Mouse (Mus musculus): ENCODE results near the gene Sytl3.
"Not testable (repeated sequence)": the region's sequence is repeated elsewhere in the genome, so short reads cannot be mapped to it uniquely, and the experiment has no call there.

Sytl3 gene

GRCm38 (mm10) chr17:6658801-6659200, at the start of gene Sytl3:
Gene Sytl3, plus strand, starts transcription at chr17:6659093.
- DNase-seq (ENCODE audit: low read depth, low spot score), result not testable (repeated sequence)

DNA sequence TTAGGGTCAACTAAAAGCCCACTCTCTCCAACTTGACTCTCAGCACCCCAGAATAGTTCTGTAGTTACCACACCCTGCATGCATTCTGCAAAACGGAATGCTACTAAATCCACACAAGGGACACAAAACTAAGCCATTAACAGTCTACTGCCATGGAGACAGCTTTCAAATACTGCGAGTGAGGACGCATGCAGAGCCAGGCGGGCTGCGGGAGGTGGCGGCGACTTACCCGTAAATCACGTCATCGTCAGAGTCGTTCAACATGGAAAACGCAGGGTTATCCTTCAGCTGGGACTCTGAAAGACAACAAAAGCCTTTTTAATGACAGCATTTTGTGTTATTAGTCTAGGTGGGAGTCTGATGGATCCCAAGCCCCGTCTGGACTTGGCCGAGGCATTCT, 45.4 kb upstream of the Sytl3 start:
- not testable (repeated sequence) for DNase-seq (ENCODE audit: low read depth, low spot score)

GRCm38 (mm10) chr17:6614316-6614715, 44.6 kb upstream of the Sytl3 start:
- DNase-seq (ENCODE audit: low read depth, low spot score), result not testable (repeated sequence)

GRCm38 (mm10) chr17:6616731-6617130, 42.2 kb upstream of the Sytl3 start:
- not testable (repeated sequence) for DNase-seq (ENCODE audit: low read depth, low spot score)

DNA sequence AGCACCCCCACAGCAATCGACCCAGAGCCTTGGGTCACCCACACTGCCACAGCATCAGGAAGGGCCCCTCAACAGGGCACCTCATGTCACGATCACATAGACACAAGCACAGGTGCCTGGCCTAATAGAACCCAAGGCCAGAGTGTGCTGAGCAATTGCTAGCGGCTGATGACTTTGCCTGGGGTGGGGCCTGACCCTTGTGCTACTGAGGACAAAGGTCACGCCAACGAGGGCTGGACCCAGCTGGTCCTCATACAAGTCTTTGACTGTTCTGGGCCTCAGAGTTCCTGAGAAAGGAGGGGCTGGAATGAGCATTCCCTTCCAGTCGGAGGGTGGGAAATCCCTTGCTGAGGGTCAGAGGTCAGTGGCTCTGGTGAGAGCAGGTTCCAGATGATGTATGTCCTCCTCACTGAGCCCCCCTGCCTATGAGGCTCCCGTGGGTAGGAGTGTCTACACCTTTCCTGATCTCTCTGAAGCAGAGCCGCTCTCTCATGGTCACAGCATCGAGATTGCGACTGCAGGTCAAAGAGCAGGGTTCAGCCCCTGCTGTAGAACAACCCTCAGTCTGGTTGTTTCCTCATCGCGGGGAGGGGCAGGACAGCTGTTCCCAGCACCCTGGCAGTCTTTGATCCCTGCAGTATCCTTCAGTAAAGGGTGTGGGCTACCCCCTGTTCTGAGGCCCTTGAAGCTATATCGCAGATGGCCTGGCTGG, 41.0 kb upstream of the Sytl3 start:
- DNase-seq (ENCODE audit: low read depth, low spot score), result not testable (repeated sequence)

- not testable (repeated sequence) for DNase-seq (ENCODE audit: low read depth, low spot score)
These were observed 39.6 kb upstream of the Sytl3 start for GRCm38 (mm10) chr17:6619271-6619670.

- DNase-seq (ENCODE audit: low read depth, low spot score), result not testable (repeated sequence)
These were observed 38.9 kb upstream of the Sytl3 start for GRCm38 (mm10) chr17:6620035-6620434.

- DNase-seq (ENCODE audit: low read depth, low spot score), result not testable (repeated sequence)
These were observed 38.0 kb upstream of the Sytl3 start for GRCm38 (mm10) chr17:6620730-6621451.

DNA sequence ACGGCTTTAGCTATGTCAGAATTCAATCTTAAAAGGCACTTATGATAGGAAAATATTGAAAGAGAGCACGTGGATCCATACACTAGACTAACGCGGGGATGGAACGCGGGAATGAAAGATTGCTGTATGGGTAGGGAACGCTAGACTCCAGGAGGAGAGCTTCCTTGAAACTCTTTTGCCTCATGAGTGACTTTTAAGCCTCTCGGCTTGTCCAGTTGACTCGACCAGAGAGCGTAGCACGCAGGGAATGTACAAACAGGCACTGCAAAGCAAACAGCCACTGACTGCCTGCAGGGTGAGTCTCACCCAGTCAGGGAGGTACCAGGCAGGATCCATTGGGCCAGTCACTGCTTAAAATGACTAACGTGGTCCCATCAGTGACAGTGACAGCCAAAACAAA, 36.9 kb upstream of the Sytl3 start:
- not testable (repeated sequence) for DNase-seq (ENCODE audit: low read depth, low spot score)

- not testable (repeated sequence) for DNase-seq (ENCODE audit: low read depth, low spot score)
These were observed 33.9 kb upstream of the Sytl3 start for GRCm38 (mm10) chr17:6624926-6625558.

GRCm38 (mm10) chr17:6630398-6630797, 28.5 kb upstream of the Sytl3 start:
- DNase-seq (ENCODE audit: low read depth, low spot score), result not testable (repeated sequence)

DNA sequence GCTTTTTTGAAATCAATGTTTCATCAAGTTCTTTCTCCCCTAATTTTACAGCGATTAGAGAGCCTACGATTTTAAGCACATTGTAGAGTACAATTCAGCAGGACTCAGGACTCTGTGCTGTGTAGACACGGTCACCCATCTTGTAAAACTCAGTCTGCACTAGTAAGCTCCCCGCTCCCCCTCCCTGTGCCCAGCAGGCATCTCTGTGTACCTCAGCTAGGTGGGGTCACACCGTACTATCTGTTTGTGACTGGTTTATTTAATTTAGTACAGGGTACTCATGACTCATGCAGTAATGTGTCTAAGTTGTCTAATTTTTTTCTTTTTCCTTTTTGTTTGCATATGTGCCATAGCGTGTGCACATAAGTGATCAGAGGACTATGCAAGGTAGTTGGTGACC, 26.0 kb upstream of the Sytl3 start:
- DNase-seq (ENCODE audit: low read depth, low spot score), result not testable (repeated sequence)

DNA sequence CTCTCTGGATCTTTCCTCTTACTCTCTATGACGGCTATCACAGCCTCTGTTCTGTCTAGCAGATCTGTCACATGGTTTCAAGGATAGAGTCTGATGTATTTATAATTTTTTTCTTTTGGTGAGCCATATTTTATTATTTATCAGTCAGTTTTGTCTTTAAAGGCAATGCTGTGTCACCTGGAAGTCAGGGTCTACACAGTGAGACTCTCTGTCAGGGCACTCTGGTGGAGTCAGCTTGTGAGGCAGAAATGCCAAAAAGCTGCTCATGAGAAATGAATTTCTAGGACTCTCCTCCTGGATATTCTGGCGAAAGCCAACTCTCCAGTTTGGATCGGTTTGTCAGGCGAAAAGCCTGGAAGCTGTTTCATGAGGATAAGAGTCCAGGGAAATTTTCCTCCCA, 23.1 kb upstream of the Sytl3 start:
- not testable (repeated sequence) for DNase-seq (ENCODE audit: low read depth, low spot score)

- DNase-seq (ENCODE audit: low read depth, low spot score), result no peak
These were observed 22.0 kb upstream of the Sytl3 start for GRCm38 (mm10) chr17:6636861-6637260.

- not testable (repeated sequence) for DNase-seq (ENCODE audit: low read depth, low spot score)
These were observed 21.5 kb upstream of the Sytl3 start for GRCm38 (mm10) chr17:6637434-6637833.

DNA sequence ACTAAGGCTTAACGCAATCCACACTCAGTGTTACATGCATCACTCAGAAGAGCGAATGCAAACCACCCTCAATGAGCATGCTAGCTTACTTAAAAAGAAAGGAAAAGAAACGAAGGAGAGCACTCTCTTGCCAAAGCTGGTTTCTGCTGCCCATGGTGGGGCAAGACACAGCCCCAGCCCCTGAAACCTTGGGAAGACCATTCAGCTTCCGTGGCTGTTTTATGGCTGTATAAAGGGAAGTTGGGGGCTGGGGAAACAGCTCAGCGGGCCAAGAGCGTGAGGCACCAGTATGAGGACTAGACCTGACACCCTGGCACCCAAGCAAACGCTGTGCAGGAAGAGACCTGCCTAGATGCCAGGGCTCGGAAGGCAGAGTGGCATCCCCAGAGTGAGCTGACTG, 20.4 kb upstream of the Sytl3 start:
- DNase-seq (ENCODE audit: low read depth, low spot score), result not testable (repeated sequence)

DNA sequence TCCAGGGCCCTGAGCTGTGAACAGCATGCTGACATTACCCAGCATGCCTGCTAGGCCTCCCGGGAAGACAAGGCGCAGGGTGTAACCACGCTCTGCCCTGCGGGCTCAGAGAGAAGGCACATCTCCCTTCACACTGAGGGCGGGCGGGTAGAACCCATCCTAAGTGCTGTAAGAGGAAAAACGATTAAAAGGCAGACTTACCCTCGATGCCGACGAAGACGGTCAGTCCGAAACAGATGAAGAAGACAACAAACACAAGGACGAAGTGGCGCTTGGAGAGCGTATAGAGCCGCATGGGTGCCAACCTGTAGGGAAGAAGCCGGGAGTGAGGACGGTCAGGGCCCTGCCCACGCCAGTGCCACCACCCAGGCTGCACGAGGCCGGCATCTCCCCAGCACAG, 19.4 kb upstream of the Sytl3 start:
- not testable (repeated sequence) for DNase-seq (ENCODE audit: low read depth, low spot score)

DNA sequence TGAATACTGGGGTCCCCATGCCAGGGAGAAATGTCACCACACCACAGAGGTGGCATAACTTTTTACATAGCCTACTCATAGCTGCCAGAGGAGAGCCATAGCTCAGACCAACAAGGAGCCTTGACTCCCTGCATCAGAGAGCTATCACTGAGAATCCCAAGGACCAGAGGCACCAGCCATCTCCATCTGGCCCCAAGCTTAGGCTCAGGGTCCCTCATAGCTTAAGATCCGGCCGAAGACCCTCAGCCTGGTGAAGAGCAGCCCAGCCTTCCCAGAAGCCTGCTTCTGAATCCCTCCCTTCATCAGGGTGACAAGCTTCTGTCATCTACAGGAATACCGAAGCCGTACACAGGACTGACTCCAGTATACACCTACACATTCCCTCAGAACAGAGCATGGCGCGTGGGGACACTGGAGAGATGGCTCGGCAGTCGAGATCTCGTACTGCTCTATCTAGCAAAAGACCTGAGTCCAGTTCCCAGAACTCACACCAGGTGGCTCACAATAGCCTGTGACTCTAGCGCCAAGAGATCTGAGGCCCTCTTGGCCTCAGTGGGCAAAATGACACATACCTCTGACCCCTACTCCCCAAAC, 18.8 kb upstream of the Sytl3 start:
- not testable (repeated sequence) for DNase-seq (ENCODE audit: low read depth, low spot score)

DNA sequence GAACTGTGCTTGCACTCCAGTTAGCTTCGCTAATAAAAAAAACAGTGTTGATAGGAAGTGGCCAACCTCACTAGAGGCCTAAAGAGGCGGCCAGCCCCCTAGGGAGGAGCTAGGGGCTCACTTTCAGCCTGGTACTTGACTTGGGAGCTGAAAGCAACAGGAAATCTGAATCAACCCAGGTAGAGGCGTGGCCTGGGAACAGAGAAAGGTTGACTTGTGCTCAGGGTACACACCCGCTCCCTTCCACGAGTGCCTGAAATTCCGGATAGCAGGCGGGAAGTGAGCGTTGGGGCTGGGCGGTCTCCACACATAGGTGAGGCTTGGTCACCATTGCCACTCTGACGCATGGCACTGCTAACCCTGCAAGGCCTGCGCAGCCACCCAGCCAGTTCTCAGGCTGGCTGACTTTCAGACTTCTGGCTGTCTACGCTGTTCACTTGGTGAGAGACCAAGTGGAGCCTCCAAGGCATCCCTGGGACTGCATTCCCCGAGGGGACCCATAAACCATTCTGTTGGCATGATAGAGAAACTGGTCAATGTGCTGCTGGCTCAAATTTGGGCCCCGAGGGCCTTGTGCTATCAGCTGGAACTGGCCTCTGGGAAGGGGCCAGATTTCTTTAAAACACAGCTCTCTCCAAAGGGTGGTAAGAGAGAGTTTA, 18.0 kb upstream of the Sytl3 start:
- DNase-seq (ENCODE audit: low read depth, low spot score), result not testable (repeated sequence)

GRCm38 (mm10) chr17:6644210-6644609, 14.7 kb upstream of the Sytl3 start:
- DNase-seq (ENCODE audit: low read depth, low spot score), result not testable (repeated sequence)

DNA sequence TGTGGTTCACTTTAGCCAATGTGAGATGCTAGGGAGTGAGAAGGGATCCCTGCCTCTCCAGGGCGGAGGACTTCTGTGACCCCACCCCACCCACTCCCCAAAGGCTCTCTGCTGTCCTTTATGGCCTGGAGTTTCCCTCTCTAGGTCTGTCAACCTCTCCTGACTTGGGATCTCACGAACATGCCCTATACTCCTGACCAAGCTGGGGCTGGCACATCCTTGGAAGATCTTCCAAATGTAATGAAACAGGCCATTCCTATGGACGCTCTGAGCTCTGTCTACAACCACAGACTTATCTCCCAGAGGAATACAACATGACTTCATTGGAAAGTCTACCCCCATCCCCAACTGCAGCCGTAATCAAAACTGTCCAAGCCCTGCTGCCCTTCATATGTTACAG, 14.2 kb upstream of the Sytl3 start:
- not testable (repeated sequence) for DNase-seq (ENCODE audit: low read depth, low spot score)

All from mesoderm, embryonic 11.5 days (tissue).